Mouse (Mus musculus) MEL (cell line): Measurements from ENCODE around the gene Pla2g1b. TPM values are rescaled to one million over a fixed set of nuclear protein-coding genes. Genes with fewer than 3 reads are reported as not detected.

Experiments
- DNase-seq: peaks from one replicate; pipeline ENCODE4 v3.0.0; 2011; ENCODE audit warnings: low read depth, low spot score
- H3K27ac ChIP-seq: 2 replicates; pipeline ENCODE4 v1.5.1; 2012; ENCODE audit warnings: low read depth, mild to moderate bottlenecking, control low read depth, low read length, moderate library complexity; ENCODE audit not compliant: control insufficient read depth
- H3K27me3 ChIP-seq, 2 experiments: fragments of 150-350 bp in 1 of 2; sonication (generic) in 1 of 2; 2 replicates each; pipeline ENCODE4 v1.6.1; 2012; ENCODE audit warnings: low read length in 2 of 2, mild to moderate bottlenecking in 2 of 2, improper control_type of control experiment in 1 of 2, moderate library complexity in 1 of 2; ENCODE audit not compliant: insufficient read depth in 2 of 2, control insufficient read depth in 1 of 2
- H3K36me3 ChIP-seq, 2 experiments: 2 replicates each; pipeline ENCODE4 v1.6.1; 2012 to 2014; ENCODE audit warnings: low read length in 2 of 2, improper control_type of control experiment in 1 of 2, inconsistent platforms in 1 of 2, mild to moderate bottlenecking in 1 of 2; ENCODE audit not compliant: insufficient read depth in 2 of 2, control insufficient read depth in 1 of 2
- H3K4me1 ChIP-seq, 2 experiments: fragments of 150-350 bp in 1 of 2; sonication (generic) in 1 of 2; 2 replicates each; pipeline ENCODE4 v1.6.1; 2012; ENCODE audit warnings: low read length in 2 of 2, improper control_type of control experiment in 1 of 2, mild to moderate bottlenecking in 1 of 2; ENCODE audit not compliant: insufficient read depth in 2 of 2, control insufficient read depth in 1 of 2
- H3K4me3 ChIP-seq, 2 experiments: fragments of 150-350 bp in 1 of 2; sonication (generic) in 1 of 2; 2 replicates each; pipeline ENCODE4 v1.5.1; 2012; ENCODE audit warnings: low read depth in 2 of 2, low read length in 2 of 2, mild to moderate bottlenecking in 2 of 2, moderate library complexity in 2 of 2, control low read depth in 1 of 2, improper control_type of control experiment in 1 of 2; ENCODE audit not compliant: control insufficient read depth in 1 of 2, insufficient read depth in 1 of 2
- H3K79me2 ChIP-seq: 2 replicates; pipeline ENCODE4 v1.6.1; 2012; ENCODE audit warnings: mild to moderate bottlenecking, low read length, moderate library complexity; ENCODE audit not compliant: control insufficient read depth, poor library complexity, insufficient read depth
- H3K9ac ChIP-seq: 2 replicates; pipeline ENCODE4 v1.6.1; 2012; ENCODE audit warnings: low read depth, mild to moderate bottlenecking, control low read depth, low read length, moderate library complexity; ENCODE audit not compliant: control insufficient read depth, poor library complexity, severe bottlenecking
- H3K9me3 ChIP-seq: fragments of 150-350 bp; sonication (generic); replicated peaks from 2 replicates; pipeline ENCODE4 v1.6.1; 2012; ENCODE audit warnings: mild to moderate bottlenecking, low read length, improper control_type of control experiment, moderate library complexity; ENCODE audit not compliant: insufficient read depth
- BHLHE40 ChIP-seq: IDR thresholded peaks from 2 replicates; pipeline ENCODE4 v1.6.1; 2012; ENCODE audit warnings: low read depth, mild to moderate bottlenecking, inconsistent platforms, low read length, improper control_type of control experiment, borderline replicate concordance
- CTCF ChIP-seq, 3 experiments: IDR thresholded peaks in 2 of 3; conservative IDR thresholded peaks in 1 of 3; 2 replicates each; pipeline ENCODE4 v1.5.1; 2011 to 2012; ENCODE audit warnings: low read length in 3 of 3, low read depth in 2 of 3, mild to moderate bottlenecking in 2 of 3, improper control_type of control experiment in 1 of 3, inconsistent platforms in 1 of 3, mixed read lengths in 1 of 3, moderate library complexity in 1 of 3; ENCODE audit not compliant: control insufficient read depth in 1 of 3, insufficient read depth in 1 of 3, poor library complexity in 1 of 3, severe bottlenecking in 1 of 3
- ELF1 ChIP-seq: IDR thresholded peaks from 2 replicates; pipeline ENCODE4 v1.6.1; 2014; ENCODE audit warnings: low read depth, mild to moderate bottlenecking, inconsistent platforms, low read length, improper control_type of control experiment, moderate library complexity
- ETS1 ChIP-seq: IDR thresholded peaks from 2 replicates; pipeline ENCODE4 v1.6.1; 2012; ENCODE audit warnings: low read depth, mild to moderate bottlenecking, inconsistent platforms, low read length, improper control_type of control experiment, moderate library complexity
- GABPA ChIP-seq: IDR thresholded peaks from 2 replicates; pipeline ENCODE4 v1.6.1; 2012; ENCODE audit warnings: low read depth, mild to moderate bottlenecking, inconsistent platforms, low read length, improper control_type of control experiment, moderate library complexity
- HCFC1 ChIP-seq: IDR thresholded peaks from 2 replicates; pipeline ENCODE4 v1.6.1; 2012; ENCODE audit warnings: low read depth, mild to moderate bottlenecking, inconsistent platforms, low read length, improper control_type of control experiment, moderate library complexity
- MAFK ChIP-seq: IDR thresholded peaks from 2 replicates; pipeline ENCODE4 v1.6.1; 2011; ENCODE audit warnings: low read depth, mild to moderate bottlenecking, low read length, improper control_type of control experiment, borderline replicate concordance
- MEF2A ChIP-seq: IDR thresholded peaks from 2 replicates; pipeline ENCODE4 v1.6.1; 2014; ENCODE audit warnings: low read depth, mild to moderate bottlenecking, inconsistent platforms, low read length, improper control_type of control experiment; ENCODE audit not compliant: poor library complexity, insufficient replicate concordance, severe bottlenecking; ENCODE audit errors: extremely low read depth
- MXI1 ChIP-seq: IDR thresholded peaks from 2 replicates; pipeline ENCODE4 v1.6.1; 2011; ENCODE audit warnings: mild to moderate bottlenecking, low read depth, low read length, improper control_type of control experiment
- MYB ChIP-seq: IDR thresholded peaks from 2 replicates; pipeline ENCODE4 v1.6.1; 2011; ENCODE audit warnings: mild to moderate bottlenecking, low read depth, low read length, improper control_type of control experiment
- POLR2A ChIP-seq, 2 experiments: IDR thresholded peaks; 2 replicates each; pipeline ENCODE4 v1.6.1; 2011 to 2012; ENCODE audit warnings: low read length in 2 of 2, mild to moderate bottlenecking in 2 of 2, control low read depth in 1 of 2, improper control_type of control experiment in 1 of 2, low read depth in 1 of 2, moderate library complexity in 1 of 2; ENCODE audit not compliant: control insufficient read depth in 1 of 2, insufficient read depth in 1 of 2, poor library complexity in 1 of 2
- POLR2AphosphoS2 ChIP-seq: IDR thresholded peaks from 2 replicates; pipeline ENCODE4 v1.6.1; 2011; ENCODE audit warnings: low read length, improper control_type of control experiment
- POLR2AphosphoS5 ChIP-seq: IDR thresholded peaks from 2 replicates; pipeline ENCODE4 v1.6.1; 2012; ENCODE audit warnings: low read depth, borderline replicate concordance, mild to moderate bottlenecking, inconsistent platforms, low read length, moderate library complexity, mixed read lengths
- RCOR1 ChIP-seq: IDR thresholded peaks from 2 replicates; pipeline ENCODE4 v1.6.1; 2012; ENCODE audit warnings: low read depth, mild to moderate bottlenecking, inconsistent platforms, low read length, improper control_type of control experiment
- SMC3 ChIP-seq: IDR thresholded peaks from 2 replicates; pipeline ENCODE4 v1.6.1; 2011; ENCODE audit warnings: low read depth, low read length, improper control_type of control experiment
- TBP ChIP-seq: IDR thresholded peaks from 2 replicates; pipeline ENCODE4 v1.8.0; 2011; ENCODE audit warnings: low read depth, low read length, improper control_type of control experiment
- TCF12 ChIP-seq: IDR thresholded peaks from 2 replicates; pipeline ENCODE4 v1.6.1; 2014; ENCODE audit warnings: low read depth, mild to moderate bottlenecking, inconsistent platforms, low read length, improper control_type of control experiment, moderate library complexity
- UBTF ChIP-seq: IDR thresholded peaks from 2 replicates; pipeline ENCODE4 v1.6.1; 2012; ENCODE audit warnings: low read depth, mild to moderate bottlenecking, inconsistent platforms, low read length, improper control_type of control experiment, moderate library complexity, borderline replicate concordance; ENCODE audit not compliant: insufficient read depth
- USF2 ChIP-seq, 2 experiments: IDR thresholded peaks; 2 replicates each; pipeline ENCODE4 v1.6.1; 2011 to 2012; ENCODE audit warnings: improper control_type of control experiment in 2 of 2, low read length in 2 of 2, borderline replicate concordance in 1 of 2, inconsistent platforms in 1 of 2, low read depth in 1 of 2, mild to moderate bottlenecking in 1 of 2; ENCODE audit not compliant: insufficient read depth in 1 of 2
- ZC3H11A ChIP-seq: IDR thresholded peaks from 2 replicates; pipeline ENCODE4 v1.6.1; 2012; ENCODE audit warnings: low read depth, mild to moderate bottlenecking, inconsistent platforms, low read length, improper control_type of control experiment
- ZNF384 ChIP-seq: IDR thresholded peaks from 2 replicates; pipeline ENCODE4 v1.6.1; 2012; ENCODE audit warnings: low read depth, mild to moderate bottlenecking, inconsistent platforms, low read length, improper control_type of control experiment
- polyA plus RNA-seq, 2 experiments: library from polyadenylated mRNA; stranded (reverse) in 1 of 2; unstranded in 1 of 2; fragments of >175 nt in 1 of 2; fragments of >200 nt in 1 of 2; gene quantifications; 2 replicates each; pipeline versions ENCODE4 v1.2.1 to v1.2.4; 2012; ENCODE audit warnings: low replicate concordance in 2 of 2, low read depth in 1 of 2; ENCODE audit not compliant: insufficient read length in 2 of 2, insufficient read depth in 1 of 2, missing spikeins in 1 of 2
- total RNA-seq: library from RNA; depleted of rRNA; stranded (reverse); fragments of 300-350 nt; gene quantifications from 2 replicates; pipeline ENCODE4 v1.2.3, GENCODE M21; 2012

Pla2g1b gene
- total and polyA plus RNA-seq, 3 experiments = 0.58 to 6.6 TPM; not detected in 1

GRCm38 (mm10) chr5:115429359-115430186 is 36.5 kb upstream of the Pla2g1b start, which contains the start of gene Msi1 (continued):
- no peak for TF ChIP-seq BHLHE40
- no peak for TF ChIP-seq UBTF
- TF ChIP-seq POLR2A (IDR thresholded peaks at IDR 0.05; ENCODE audit: control insufficient read depth in 1 of 2, insufficient read depth in 1 of 2, low read depth in 1 of 2, low read length in 2 of 2, poor library complexity in 1 of 2) = no peak
- TF ChIP-seq TCF12 = no peak
- TF ChIP-seq, all 39 proteins: peak for 0

- Histone ChIP-seq H3K4me3 (no peak overlapping the region), H3K9ac (no peak overlapping the region), H3K4me1 (peaks cover 8 to 11% of the 10 kb centered on the region in 2 experiments; a peak in 3 of 4 replicates)
- DNase-seq = no peak
- TF ChIP-seq TCF12 (no peak), TBP (no peak), SMC3 (no peak), RCOR1 (no peak), CTCF (IDR thresholded peaks at IDR 0.05 in 2 of 3, conservative IDR thresholded peaks at IDR 0.05 in 1 of 3; ENCODE audit: control insufficient read depth in 1 of 3, insufficient read depth in 1 of 3, low read depth in 2 of 3, low read length in 3 of 3, poor library complexity in 1 of 3, severe bottlenecking in 1 of 3) (no peak), MAFK (no peak), ZC3H11A (no peak), MYB (no peak), USF2 (IDR thresholded peaks at IDR 0.05; ENCODE audit: borderline replicate concordance in 1 of 2, insufficient read depth in 1 of 2, low read depth in 1 of 2, low read length in 2 of 2) (no peak), POLR2AphosphoS2 (no peak), ETS1 (no peak), ELF1 (no peak), HCFC1 (no peak), ZNF384 (no peak), POLR2AphosphoS5 (no peak), MEF2A (no peak), MXI1 (no peak), GABPA (no peak)
- TF ChIP-seq, all 39 proteins: peak for 0
- Histone ChIP-seq H3K9me3 (no peaks in the 10 kb centered on the region), H3K36me3 (peaks cover 0 to 8% of the 10 kb centered on the region in 2 experiments; a peak in 2 of 4 replicates), H3K79me2 (no peaks in the 10 kb centered on the region), H3K27me3 (no peaks in the 10 kb centered on the region), H3K27ac (no peak overlapping the region)
Measured at GRCm38 (mm10) chr5:115430187-115430960, 35.7 kb upstream of the Pla2g1b start.
